Mouse (Mus musculus): ENCODE measurements around the gene Als2cr12.
"Not testable (repeated sequence)": the region's sequence is repeated elsewhere in the genome, so short reads cannot be mapped to it uniquely, and the experiment has no call there.

Als2cr12 gene

DNA sequence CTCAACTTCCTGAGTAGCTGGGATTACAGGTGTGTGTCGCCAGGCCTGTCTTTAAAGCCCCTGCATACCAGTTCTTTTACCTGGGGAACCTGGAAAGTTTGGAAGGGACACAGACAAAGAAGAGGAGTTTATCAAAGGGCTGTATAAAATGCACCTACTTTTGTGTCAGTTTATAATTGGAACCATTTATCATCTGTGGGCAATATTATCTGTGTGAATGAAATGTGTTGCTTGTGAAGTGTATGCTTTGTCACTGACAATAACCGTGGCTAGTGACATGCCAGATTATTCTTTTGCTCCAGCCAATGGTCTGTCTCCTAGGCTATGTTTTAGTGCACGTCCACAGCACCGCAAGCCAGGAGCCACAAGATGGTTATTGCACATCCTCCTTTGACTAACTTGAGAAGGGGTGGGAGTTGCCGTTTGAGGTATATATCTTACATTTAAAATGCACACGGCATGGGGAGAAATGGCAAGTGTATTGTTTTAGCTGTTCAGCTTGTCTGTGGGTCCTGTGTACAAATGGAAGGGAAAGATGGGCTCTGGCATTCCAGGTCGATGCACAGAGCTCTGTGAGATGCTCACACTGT lies 23.7 kb upstream of the Als2cr12 start:
- no peak for DNase-seq (ENCODE audit: low spot score)

DNA sequence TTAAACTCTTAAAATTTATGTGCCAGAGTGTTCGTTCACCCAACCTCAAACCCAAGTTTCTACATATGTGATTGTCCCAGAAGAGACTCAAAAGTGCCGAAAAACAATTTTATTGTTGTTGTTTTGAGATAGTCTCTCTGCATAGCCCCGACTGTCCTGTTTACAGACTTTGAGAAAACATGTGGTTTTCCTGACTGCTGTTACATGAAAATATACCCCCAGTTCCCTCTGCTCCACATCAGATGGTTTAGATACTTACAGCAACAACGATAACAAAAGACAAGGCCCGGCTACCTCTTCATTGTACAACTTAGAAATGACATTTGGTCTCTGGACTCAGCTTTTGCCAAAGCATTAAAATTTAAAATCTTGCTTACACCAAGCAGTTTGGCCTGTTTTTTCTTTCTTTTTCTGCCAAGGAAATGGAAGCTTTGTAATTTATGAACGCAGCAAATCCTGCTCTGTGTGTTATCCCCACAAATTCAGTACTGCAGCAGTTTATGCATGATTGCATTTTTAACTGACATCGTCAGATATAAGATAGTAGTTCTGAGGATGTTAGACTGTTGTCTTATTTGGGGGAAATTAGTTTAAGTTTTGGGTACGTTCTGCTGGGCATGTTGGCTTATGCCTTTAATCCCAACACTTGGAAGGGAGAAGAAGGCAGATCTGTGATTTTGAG lies 21.9 kb upstream of the Als2cr12 start:
- DNase-seq (ENCODE audit: low spot score) = no peak

DNA sequence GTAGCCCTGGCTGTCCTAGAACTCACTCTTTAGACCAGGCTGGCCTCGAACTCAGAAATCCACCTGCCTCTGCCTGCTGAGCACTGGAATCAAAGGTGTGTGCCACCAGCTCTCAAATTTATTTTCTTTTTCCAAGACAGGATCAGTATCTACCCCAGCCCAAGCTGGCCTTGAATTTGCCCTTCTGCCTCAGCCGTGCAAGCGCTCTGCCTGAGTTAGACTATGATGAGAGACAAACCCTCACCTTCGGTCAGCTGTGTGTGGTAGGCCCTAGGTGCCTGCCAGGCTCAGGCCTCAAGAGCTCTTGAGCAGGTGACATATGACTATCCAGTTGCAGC lies 21.1 kb upstream of the Als2cr12 start:
- DNase-seq (ENCODE audit: low spot score) = no peak

DNA sequence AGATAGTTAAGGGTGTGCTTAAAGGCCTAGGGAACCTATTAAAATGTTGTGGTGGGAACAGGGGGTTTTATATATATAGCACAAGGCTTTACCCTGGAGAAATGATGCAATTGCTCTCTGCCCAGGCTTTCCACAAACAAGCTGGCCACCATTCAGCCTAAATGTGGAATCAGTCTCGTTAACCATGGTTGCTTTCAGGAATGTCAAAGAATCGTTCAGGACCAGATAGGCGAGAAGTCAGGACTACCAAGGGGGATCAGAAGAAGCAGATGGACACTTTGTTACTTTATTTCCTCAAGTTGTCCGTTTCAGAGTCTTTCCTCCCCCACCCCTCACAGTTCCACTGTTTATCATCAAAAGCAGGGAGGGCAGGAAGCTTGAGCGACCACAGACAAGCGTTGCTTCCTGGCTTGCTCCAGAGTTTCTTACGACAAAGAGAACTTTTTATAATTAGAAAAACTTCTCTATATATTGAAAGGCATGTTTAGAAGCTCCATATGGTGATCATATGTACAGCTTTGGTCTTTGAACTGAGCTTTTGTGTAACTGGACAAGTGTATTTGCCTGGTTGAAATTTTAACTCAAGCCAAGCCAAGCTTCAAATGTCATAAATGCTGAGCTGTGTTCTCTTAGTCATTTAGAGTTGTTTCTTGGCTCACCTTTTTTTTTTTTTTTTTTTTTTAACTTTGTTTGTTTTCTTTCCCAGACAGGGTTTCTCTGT lies 20.5 kb upstream of the Als2cr12 start:
- no peak for DNase-seq (ENCODE audit: low spot score)

DNA sequence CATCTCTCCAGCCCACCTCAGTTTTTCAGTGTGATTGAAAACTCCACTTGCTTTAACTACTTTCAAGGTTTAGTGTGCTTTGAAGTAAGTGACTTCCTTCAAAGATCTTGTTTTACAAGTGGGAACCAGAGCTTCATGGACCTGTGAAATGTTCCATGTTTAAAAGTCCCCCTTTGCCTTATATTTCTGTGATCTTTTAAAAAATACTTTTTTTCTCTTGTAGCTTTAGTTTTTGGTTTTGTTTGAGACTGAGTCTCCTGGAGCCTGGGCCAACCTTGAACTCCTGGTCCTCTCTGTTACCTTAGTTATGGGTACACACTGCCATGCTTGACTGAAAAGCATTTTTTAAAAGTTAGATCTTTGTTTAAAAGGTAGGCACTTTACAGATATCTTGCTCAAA lies 19.7 kb upstream of the Als2cr12 start:
- DNase-seq (ENCODE audit: low spot score) = no peak

DNA sequence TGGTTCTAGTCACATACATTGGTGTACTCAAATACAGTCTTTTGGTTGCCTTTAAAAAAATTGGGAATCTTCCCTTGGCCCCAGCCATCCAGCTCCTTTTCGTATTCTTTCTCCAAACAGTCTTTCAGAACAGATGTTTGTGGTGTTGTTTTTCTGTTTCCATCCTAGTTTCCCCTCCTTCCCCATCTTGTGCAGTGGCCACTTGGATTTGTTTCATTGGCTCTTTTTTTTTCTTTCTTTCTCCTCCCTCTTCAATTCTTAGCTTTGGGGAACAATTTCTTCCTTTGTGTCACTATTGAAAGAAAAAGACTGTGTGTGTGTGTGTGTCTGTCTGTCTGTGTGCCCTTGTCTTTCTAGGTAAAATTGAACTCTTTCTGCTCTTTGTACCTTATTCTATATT lies 18.6 kb upstream of the Als2cr12 start:
- DNase-seq (ENCODE audit: low spot score) = no peak

DNA sequence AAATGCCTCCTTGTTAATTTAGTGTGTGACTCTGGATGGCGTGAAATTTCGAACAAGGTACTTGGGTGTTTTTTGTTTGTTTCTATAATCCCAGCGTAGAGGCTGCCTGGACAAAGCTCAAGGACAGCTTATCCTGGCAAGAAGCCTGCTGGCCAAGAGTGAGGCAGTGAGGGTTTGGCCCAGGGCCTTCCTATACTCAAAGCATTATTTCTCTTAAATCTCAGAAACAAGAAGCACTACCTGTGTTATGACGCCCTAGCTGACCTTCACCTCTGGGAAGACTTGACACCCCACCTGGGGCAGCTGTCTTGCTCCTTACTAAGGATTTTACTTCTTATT lies 18.1 kb upstream of the Als2cr12 start:
- peak; percentile 12 for DNase-seq (ENCODE audit: low spot score)

DNA sequence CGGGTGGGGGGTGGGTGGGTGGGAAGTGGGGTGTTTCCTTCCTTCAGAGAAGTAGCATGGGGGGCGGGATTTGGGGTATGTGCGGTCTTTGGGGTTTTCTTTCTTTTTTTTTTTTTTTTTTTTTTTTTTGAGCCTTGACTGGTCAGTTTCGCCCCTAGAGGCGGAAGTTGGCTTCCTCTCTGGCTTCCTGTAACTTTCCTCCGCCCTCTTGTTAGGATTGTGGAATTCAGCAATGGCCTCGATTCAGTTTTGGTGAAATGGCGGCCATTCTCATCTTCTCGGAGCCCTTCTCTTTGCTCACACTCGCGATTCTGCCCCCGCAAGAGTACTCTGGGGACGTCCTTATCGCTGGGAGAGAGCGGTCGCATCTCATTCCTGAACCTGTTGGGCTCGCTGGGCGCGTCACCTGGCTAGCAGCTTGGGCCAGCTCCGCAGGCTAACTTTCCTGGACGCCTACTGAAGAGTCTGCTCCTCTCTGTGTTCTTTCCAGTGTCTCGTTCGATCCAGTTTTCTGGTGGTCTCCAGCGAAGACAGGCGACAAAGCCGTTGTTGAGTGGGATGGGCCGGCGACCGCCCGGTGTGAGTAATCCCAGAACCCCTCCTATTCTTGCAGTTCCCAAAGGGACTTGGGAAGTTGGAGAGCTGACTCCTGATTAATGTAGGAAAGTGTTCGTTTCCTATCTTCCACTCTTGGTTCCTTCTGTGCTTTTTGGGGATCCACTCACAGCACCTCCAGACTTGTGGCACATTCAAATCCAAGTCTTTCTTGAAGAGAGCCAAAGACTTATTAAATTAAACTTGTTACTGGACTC lies 17.5 kb upstream of the Als2cr12 start:
- peak; percentile 79 for DNase-seq (ENCODE audit: low spot score)

DNA sequence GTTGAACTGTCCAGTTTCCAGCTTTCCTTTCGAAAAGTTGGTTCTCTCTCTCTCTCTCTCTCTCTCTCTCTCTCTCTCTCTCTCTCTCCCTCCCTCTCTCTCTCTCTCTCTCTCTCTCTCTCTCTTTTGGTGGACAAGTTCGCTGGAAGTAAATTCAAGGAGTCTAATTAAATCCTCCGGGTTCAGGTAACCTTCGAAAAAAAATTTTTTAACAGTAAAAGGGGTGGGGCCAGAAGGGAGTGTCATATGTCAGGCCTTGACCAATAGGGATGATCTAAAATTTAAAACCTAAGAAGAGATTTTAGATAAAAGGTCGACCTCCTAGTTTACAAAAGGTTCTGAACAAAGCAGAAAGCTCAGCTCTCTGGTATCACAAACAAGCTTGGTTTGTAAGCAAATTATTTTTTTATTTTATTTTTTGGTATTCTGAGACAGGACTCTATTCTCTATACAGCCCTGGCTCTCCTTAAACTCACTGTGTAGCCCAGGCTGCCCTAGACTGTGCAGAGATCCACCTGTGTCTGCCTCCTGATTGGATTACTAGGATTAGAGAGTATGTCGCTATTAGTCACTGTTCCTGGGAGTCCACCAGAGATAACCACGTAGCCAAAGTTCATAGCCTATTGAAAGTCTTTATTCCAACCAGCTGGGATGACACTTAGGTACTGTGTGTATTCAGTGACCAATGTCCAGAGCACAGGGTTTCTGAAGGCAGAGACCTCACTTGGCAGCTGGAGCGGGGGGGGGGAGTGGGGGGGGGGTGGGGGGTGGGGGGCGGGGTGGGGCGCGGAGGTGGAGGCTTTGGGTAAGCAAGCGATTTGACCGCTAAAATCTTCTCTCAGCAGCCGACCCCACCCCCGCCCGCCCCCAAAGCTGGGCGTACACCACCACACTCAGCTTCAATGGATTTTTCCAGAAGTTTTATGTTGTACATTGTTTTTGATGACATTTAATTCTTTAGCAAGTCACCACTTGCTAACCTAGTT lies 16.6 kb upstream of the Als2cr12 start:
- DNase-seq (ENCODE audit: low spot score) = peak; percentile 70

DNA sequence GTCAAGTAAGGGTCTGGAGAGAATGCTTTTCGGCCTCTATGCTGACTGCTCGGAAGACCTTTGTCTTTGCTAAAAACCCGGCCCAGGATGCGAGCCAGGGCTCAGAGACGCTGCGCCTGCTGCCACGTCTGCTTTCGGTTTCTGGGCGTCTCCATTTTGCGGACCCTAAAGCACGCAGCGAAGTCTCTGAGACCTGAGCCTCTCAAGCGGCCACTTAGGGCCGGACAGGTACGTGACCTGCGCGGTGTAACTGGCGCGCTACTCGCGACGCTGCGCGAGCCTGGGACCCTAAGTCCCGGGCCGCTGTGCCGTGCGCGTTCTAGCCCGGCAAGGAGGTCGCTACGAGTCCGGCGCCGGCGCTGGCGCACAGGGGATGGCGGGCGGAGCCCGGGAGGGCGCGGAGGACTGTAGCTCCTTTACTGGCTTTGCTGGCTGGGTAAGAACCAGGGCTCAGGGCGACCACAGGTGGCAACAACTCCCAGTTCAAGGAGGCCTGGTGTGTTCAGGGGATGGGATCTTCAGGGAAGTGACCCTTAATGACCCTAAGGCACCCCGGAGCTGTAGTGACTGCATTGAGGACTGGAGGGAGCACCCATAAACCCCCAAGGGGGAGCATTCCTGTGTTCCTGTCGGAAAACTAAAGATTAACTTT lies 15.7 kb upstream of the Als2cr12 start, which contains the start of gene Cflar:
TSS of gene Cflar (plus strand) at position 144 of the 652 bp plus-strand sequence.
- DNase-seq (ENCODE audit: low spot score) = peak; percentile 72

DNA sequence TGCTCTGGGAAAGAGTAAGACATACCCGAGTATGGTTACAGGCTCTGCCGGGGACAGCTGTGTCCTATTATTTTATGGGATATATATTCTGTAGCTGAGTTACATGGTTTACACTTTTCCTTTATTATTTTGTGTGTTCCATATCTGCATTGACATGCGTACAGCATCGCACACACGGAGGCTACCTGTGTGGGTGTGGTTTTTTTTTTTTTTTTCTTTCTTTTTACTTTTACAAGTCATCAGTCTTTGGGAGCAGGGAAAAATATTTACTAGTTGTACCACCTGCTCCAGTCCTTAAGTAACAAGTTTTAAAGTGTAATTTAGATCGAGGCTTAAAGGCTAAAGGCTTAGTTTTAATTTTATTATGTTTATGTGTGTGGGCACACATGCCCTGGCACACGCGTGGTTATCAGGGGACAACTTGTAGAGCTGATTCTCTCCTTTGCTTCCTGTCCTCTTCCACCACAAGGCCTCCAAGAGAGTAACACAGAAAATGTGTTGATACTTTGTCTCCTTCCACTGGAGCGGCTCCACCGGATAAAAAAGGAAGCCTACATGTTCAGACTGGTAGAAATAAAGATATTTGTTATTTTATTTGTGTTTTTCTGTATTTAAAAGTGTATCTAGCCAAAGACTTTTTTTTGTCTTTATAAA lies 15.0 kb upstream of the Als2cr12 start:
- DNase-seq (ENCODE audit: low spot score) = no peak

DNA sequence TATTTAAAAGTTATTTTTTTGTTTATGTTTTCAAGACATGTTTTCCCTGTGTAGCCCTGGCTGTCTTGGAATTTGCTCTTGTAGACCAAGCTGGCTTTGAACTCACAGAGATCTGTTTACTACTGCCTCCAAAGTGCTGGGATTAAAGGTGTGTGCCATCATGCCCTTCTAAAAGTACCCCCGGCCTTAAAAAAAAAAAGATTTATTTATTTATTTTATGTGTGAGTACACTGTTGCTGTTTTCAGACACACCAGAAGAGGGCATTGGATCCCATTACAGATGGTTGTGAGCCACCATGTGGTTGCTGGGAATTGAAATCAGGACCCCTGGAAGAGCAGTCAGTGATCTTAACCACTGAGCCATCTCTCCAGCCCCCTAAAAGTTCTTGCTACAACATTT lies 14.3 kb upstream of the Als2cr12 start:
- not testable (repeated sequence) for DNase-seq (ENCODE audit: low spot score)

DNA sequence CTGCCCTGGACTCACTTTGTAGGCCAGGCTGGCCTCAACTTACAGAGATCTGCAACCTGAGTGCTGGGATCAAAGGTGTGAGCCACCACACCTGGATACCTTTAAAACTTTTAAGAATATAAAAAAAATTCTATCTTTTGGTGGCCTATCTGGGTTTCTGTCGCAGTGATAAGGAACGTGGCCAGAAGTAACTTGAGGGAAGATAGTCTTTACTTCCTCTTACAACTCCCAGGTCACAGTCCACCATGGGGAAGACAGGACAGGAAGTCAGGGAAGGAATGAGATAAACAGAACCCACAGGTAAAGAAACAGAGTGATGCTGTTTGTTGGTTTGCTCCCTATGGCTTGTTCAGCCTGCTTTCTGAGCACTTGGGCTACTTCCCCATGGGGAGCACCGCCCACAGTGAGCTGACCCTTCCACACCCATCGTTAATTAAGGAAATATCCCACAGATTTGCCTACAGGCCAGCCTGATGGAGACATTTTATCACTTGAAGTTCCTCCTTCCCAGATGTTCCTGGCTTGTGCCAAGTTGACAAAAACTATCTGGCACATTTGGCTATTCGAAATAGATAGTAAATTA lies 4.9 kb upstream of the Als2cr12 start:
- DNase-seq (ENCODE audit: low spot score) = not testable (repeated sequence)

DNA sequence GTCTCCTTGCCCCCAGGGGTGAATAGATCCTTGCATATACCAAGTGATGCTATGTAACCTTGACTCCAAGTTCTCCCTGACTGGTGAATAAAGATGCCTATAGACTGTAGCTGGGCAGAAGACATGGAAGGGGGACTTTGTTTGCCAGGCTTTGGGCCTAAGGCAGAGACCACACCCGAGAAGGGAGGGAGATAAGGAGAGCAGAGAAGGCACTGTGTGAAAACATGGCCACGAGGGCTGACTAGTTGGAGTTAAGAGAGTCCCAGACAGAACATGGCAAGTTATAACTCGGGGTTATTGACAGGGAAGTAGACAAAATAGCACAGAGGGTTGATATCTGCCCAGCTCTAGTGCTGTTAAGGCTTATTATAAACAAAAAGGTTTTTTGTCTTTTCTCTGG lies 4.2 kb upstream of the Als2cr12 start:
- no peak for DNase-seq (ENCODE audit: low spot score)

DNA sequence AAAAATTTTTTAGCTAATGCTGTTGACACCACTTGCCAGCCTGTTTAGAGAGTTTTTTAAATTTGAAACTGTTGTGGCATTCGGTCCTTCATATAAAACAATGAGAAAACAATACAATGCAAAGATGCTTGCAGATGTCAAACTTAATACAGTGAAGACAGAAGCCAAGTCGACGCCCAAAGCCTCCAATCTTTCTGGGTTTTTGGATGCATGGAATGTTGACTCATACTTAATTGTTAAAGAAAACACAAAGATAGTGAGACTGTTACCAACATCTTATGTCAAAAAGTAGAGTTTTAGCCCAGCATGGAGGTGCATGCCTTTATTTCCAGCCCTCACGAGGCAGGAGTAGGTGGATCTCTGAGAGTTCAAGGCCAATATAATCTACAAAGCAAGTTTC lies 3.0 kb upstream of the Als2cr12 start:
- no peak for DNase-seq (ENCODE audit: low spot score)

DNA sequence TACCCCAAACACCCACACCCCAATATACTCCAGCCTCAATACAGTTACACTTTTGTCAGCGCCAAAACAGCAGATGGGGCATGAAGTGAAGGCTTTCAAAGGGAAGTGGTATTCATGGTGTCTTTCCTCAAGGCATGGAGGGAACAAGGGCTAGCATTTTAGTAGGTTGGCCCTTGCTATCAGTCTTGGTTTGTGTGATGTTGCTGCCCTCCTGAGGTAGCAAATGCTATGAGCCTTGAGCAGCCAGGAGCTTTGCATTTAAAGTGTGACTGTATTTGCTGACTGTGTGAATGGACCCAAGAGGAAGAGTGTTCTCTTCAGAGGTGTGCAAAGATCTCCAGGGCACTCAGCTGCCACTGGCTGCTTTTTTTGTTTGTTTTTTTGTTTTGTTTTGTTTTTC lies 1.8 kb upstream of the Als2cr12 start:
- DNase-seq (ENCODE audit: low spot score) = peak; percentile 31

DNA sequence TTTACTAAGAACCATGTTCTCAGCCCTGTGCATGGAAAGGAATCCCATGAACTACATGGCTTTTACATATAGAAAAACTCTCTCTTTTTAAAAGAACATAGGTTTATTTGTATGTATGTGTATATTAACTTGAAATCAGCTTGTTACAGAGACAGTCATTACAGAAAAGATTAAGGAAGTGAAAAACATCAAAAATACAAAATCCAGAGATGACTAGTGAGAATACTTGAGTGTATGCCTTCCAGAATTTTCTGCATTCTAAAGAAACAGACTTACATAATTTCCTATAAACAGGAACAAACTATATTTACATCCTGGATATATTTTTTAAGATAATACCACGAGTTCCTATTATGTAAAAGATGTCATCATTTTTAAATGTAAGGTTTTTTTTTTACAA lies 2.1 kb downstream of the Als2cr12 start:
- no peak for DNase-seq (ENCODE audit: low spot score)

DNA sequence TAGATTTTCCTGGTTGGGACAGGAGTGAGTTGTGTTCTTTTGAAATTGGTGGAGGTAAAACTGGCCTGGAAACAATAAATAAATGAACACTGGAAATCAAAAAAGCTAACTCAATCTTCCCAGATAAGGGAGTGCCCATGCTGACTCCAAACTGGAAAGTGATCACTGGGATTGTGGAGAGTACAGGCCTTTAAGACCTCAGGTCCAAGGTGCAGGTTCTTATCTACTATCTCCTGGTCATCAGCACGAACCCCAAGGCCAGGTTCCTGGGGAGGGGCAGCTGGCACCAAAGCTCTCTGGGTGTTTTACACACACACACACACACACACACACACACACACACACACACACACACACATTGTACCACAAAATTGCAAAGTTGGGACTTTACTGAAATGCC lies 4.1 kb downstream of the Als2cr12 start:
- not testable (repeated sequence) for DNase-seq (ENCODE audit: low spot score)

DNA sequence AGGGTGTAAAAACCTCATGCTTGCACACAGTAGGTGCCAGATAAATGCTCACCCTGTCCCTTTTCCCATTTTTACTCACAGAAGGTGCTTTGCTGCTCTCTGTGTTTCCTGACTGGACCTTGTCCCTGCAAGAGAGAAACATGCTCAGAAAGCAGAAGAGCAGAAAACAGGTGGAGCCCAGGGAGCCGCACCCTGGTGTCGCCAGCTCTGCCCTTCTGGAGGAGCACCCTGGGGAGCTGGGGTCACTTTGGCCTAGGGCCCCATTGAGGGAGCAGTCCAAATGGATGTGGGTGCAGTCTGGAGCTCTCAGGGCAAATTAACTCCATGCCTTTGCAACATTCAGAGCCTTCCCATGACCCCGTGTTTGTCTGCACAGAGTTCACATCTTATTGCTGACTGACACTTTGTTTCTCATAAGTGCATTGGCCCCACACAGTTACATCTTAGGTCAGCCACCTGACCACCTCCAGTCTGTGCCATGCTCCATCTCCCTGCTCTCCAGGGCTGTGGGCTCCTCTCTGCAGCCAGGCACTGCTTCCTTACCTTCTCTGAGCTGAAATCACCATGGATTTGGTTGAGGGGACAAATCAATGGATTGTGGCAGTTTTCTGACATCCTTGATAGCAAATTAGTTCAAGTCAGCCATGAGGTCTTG lies 4.8 kb downstream of the Als2cr12 start:
- DNase-seq (ENCODE audit: low spot score) = not testable (repeated sequence)
